Mouse (Mus musculus) forebrain, embryonic 16.5 days (tissue): ENCODE measurements around the gene 1700123O20Rik. TPM values are rescaled to one million over a fixed set of nuclear protein-coding genes. Genes with fewer than 3 reads are reported as not detected.

Source experiments
- ATAC-seq: fragments of 200-750 bp; cut with Nextera tagmentation; 2 replicates; pipeline ENCODE4 v1.8.0; 2017; ENCODE audit warnings: mild to moderate bottlenecking, moderate library complexity
- H3K27ac ChIP-seq: fragments of 300-500 bp; sonication (generic); 2 replicates; pipeline ENCODE4 v1.5.1; 2014; ENCODE audit warnings: low read length, control low read depth
- H3K27me3 ChIP-seq: fragments of 300-500 bp; sonication (generic); replicated peaks from 2 replicates; pipeline ENCODE4 v1.6.1; 2014; ENCODE audit warnings: low read length; ENCODE audit not compliant: control insufficient read depth, insufficient read depth
- H3K36me3 ChIP-seq: fragments of 300-500 bp; sonication (generic); 2 replicates; pipeline ENCODE4 v1.6.1; 2014; ENCODE audit not compliant: control insufficient read depth, insufficient read depth
- H3K4me1 ChIP-seq: fragments of 300-500 bp; sonication (generic); replicated peaks from 2 replicates; pipeline ENCODE4 v1.6.1; 2014; ENCODE audit warnings: low read length; ENCODE audit not compliant: control insufficient read depth, insufficient read depth
- H3K4me2 ChIP-seq: fragments of 300-500 bp; sonication (generic); 2 replicates; pipeline ENCODE4 v1.6.1; 2014; ENCODE audit warnings: mild to moderate bottlenecking, low read length, control low read depth
- H3K4me3 ChIP-seq: fragments of 300-500 bp; sonication (generic); replicated peaks from 2 replicates; pipeline ENCODE4 v1.5.1; 2014; ENCODE audit warnings: mild to moderate bottlenecking, low read length, control low read depth
- H3K9ac ChIP-seq: fragments of 300-500 bp; sonication (generic); replicated peaks from 2 replicates; pipeline ENCODE4 v1.6.1; 2014; ENCODE audit warnings: low read depth, low read length, control low read depth
- H3K9me3 ChIP-seq: fragments of 300-500 bp; sonication (generic); 2 replicates; pipeline ENCODE4 v1.6.1; 2016; ENCODE audit warnings: low read length; ENCODE audit not compliant: control insufficient read depth
- WGBS: fragments of 180-500 bp; shearing (Covaris S2); extraction: QIAGEN DNeasy Blood & Tissue Kit; methylation state at CpG from one replicate; pipeline ENCODE4 v1.1.7; 2014; 5-methylcytosine and 5-hydroxymethylcytosine counted together
- polyA plus RNA-seq: library from polyadenylated mRNA; unstranded; fragments of >200 nt; fragmentation: Nextera tagmentation; extraction: Ambion mirVana; gene quantifications from 2 replicates; pipeline ENCODE4 v1.2.1, GENCODE M21; 2015

The 1700123O20Rik gene
- polyA plus RNA-seq = 72.8 and 76.3 TPM in 2 replicates

GRCm38 (mm10) chr14:54686063-54686521, at the start of gene 1700123O20Rik:
Gene 1700123O20Rik (plus strand): TSS chr14:54686216.
- under 1% methylated on average over 41 of the region's 41 CpGs for WGBS
- ATAC-seq = peak; percentile 65
- H3K4me3 ChIP-seq = peak within 1 kb of the TSS; percentile 92
- peak within 1 kb of the TSS; percentile 92 for H3K4me2 ChIP-seq
- H3K27ac ChIP-seq = peak within 1 kb of the TSS; percentile 94
- no peaks in the 10 kb centered on the region for H3K27me3 ChIP-seq
- H3K36me3 ChIP-seq = peaks cover 13% of the 10 kb centered on the region; the same call in 1 of the 2 replicates
- peak within 1 kb of the TSS; percentile 90 for H3K9ac ChIP-seq
- no peaks in the 10 kb centered on the region for H3K9me3 ChIP-seq
- H3K4me1 ChIP-seq = peaks cover 29% of the 10 kb centered on the region

GRCm38 (mm10) chr14:54636954-54637353, 49.1 kb upstream of the 1700123O20Rik start:
- Histone ChIP-seq H3K9me3 (no peaks in the 10 kb centered on the region), H3K4me3 (no peak overlapping the region), H3K9ac (no peak overlapping the region), H3K36me3 (peaks cover 19% of the 10 kb centered on the region), H3K4me1 (peaks cover 23% of the 10 kb centered on the region), H3K27me3 (no peaks in the 10 kb centered on the region), H3K27ac (no peak overlapping the region), H3K4me2 (no peak overlapping the region)
- no peak for ATAC-seq
- 45% methylated on average over 8 of the region's 8 CpGs for WGBS

- Histone ChIP-seq H3K4me1 (peaks cover 26% of the 10 kb centered on the region), H3K9ac (no peak overlapping the region), H3K36me3 (peaks cover 22% of the 10 kb centered on the region), H3K9me3 (no peaks in the 10 kb centered on the region), H3K4me3 (no peak overlapping the region), H3K4me2 (no peak overlapping the region), H3K27me3 (no peaks in the 10 kb centered on the region), H3K27ac (no peak overlapping the region)
- 81% methylated on average over 5 of the region's 5 CpGs for WGBS
- ATAC-seq = no peak
Measured at GRCm38 (mm10) chr14:54638210-54638609, 47.8 kb upstream of the 1700123O20Rik start.

GRCm38 (mm10) chr14:54640121-54640520, 45.9 kb upstream of the 1700123O20Rik start:
- 13% methylated on average over 4 of the region's 4 CpGs for WGBS
- ATAC-seq = no peak

GRCm38 (mm10) chr14:54640946-54641304, 45.1 kb upstream of the 1700123O20Rik start, which contains the start of gene Gm17606:
Gene Gm17606 (plus strand): TSS chr14:54640952.
- Histone ChIP-seq H3K27ac (peak within 1 kb of the TSS; percentile 91), H3K9me3 (no peaks in the 10 kb centered on the region), H3K36me3 (peaks cover 38% of the 10 kb centered on the region), H3K4me3 (peak within 1 kb of the TSS; percentile 85), H3K27me3 (no peaks in the 10 kb centered on the region), H3K4me1 (peaks cover 26% of the 10 kb centered on the region), H3K9ac (peak within 1 kb of the TSS; percentile 97), H3K4me2 (peak within 1 kb of the TSS; percentile 94)
- ATAC-seq = no peak; the same call in 1 of the 2 replicates
- WGBS = under 1% methylated on average over 28 of the region's 28 CpGs

More at GRCm38 (mm10) chr14:54640121-54640520, 45.9 kb upstream of the 1700123O20Rik start:
- H3K36me3 ChIP-seq = peaks cover 36% of the 10 kb centered on the region
- H3K27me3 ChIP-seq = no peaks in the 10 kb centered on the region
- H3K9me3 ChIP-seq = no peaks in the 10 kb centered on the region
- peak overlapping the region; percentile 94 for H3K4me2 ChIP-seq
- H3K9ac ChIP-seq = peak overlapping the region; percentile 46
- H3K4me3 ChIP-seq = peak overlapping the region; percentile 85
- peaks cover 26% of the 10 kb centered on the region for H3K4me1 ChIP-seq
- H3K27ac ChIP-seq = no peak overlapping the region

- WGBS = under 1% methylated on average over 40 of the region's 52 CpGs
- peaks cover 42% of the 10 kb centered on the region for H3K36me3 ChIP-seq
- H3K9me3 ChIP-seq = no peaks in the 10 kb centered on the region
- H3K4me1 ChIP-seq = peaks cover 26% of the 10 kb centered on the region
- H3K9ac ChIP-seq = peak within 1 kb of the TSS; percentile 97
- H3K4me3 ChIP-seq = peak within 1 kb of the TSS; percentile 85
- peak; percentile 95 for ATAC-seq
- peak within 1 kb of the TSS; percentile 94 for H3K4me2 ChIP-seq
- H3K27ac ChIP-seq = peak within 1 kb of the TSS; percentile 91
- H3K27me3 ChIP-seq = no peaks in the 10 kb centered on the region
Measured at GRCm38 (mm10) chr14:54641305-54641969, 44.6 kb upstream of the 1700123O20Rik start, which contains the start of gene Cdh24. Gene Cdh24 (minus strand): TSS chr14:54641364.

- Histone ChIP-seq H3K9me3 (no peaks in the 10 kb centered on the region), H3K4me1 (peaks cover 26% of the 10 kb centered on the region), H3K4me3 (no peak overlapping the region), H3K27ac (peak overlapping the region; percentile 39), H3K4me2 (no peak overlapping the region), H3K36me3 (peaks cover 47% of the 10 kb centered on the region), H3K9ac (no peak overlapping the region), H3K27me3 (no peaks in the 10 kb centered on the region)
- no peak for ATAC-seq
- WGBS = 77% methylated on average over 24 of the region's 25 CpGs
Measured at GRCm38 (mm10) chr14:54642224-54642944, 43.6 kb upstream of the 1700123O20Rik start.

GRCm38 (mm10) chr14:54643011-54643410, 43.0 kb upstream of the 1700123O20Rik start:
- Histone ChIP-seq H3K27ac (no peak overlapping the region), H3K36me3 (peaks cover 52% of the 10 kb centered on the region), H3K4me1 (peaks cover 27% of the 10 kb centered on the region), H3K4me3 (no peak overlapping the region), H3K27me3 (no peaks in the 10 kb centered on the region), H3K9me3 (no peaks in the 10 kb centered on the region), H3K9ac (no peak overlapping the region), H3K4me2 (no peak overlapping the region)
- 75% methylated on average over 2 of the region's 2 CpGs for WGBS
- no peak for ATAC-seq

GRCm38 (mm10) chr14:54644294-54644693, 41.7 kb upstream of the 1700123O20Rik start:
- peaks cover 29% of the 10 kb centered on the region for H3K4me1 ChIP-seq
- H3K4me2 ChIP-seq = no peak overlapping the region
- H3K27ac ChIP-seq = no peak overlapping the region
- WGBS = 89% methylated on average over 9 of the region's 9 CpGs
- H3K9ac ChIP-seq = no peak overlapping the region
- no peak overlapping the region for H3K4me3 ChIP-seq
- ATAC-seq = no peak
- peaks cover 59% of the 10 kb centered on the region for H3K36me3 ChIP-seq
- no peaks in the 10 kb centered on the region for H3K27me3 ChIP-seq
- no peaks in the 10 kb centered on the region for H3K9me3 ChIP-seq
